Mouse (Mus musculus) T-helper 2 cell (primary cell): Measurements from ENCODE around the gene C1ql2.

ENCODE experiments used
- in situ Hi-C: fragments of 300-600 bp; cut with MboI, MseI; formaldehyde crosslinking; loops from one replicate; pipeline ENCODE4 v1.15.1; 2025; ENCODE audit warnings: high pct_unique_total_duplicates

Gene C1ql2

DNA sequence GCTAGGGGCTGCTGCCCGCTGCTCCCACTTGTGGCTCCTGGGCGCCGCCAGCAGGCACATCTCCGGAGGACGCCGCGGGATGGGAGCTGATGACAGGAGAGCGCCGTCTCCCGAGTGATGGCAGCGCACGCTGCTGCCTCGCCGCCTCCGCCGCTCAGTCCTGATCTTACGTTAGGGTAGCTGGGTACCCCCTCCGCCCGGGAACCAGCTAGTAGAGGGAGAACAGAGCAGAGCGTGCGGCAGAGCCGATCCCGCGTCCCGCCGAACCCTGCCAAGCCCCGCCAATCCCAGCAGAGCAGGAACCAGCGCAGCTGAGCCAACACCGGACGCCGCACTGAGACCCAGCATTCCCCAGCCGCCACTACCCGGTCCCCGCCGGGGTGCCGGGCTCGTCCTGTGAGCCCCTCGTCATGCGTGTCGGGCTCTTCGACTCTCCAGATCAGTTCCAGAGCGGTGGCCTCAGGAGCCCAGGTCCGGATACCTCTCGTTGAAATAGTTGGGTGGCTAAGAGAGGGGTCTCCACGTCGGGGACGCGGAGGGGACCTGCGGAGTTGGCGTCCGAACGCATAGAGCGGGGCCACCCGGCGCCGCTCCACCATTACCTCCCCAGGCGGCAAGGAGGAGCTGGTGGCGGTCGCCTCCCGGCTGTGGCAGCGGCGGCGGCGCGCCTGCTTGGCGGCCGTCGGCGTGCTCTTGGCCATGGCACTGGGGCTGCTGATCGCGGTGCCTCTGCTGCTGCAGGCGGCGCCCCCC is at the start of gene C1ql2:
Gene C1ql2, plus strand, starts transcription at position 164 of the 753 bp plus-strand sequence.
- in situ Hi-C loops, result no loop called here

DNA sequence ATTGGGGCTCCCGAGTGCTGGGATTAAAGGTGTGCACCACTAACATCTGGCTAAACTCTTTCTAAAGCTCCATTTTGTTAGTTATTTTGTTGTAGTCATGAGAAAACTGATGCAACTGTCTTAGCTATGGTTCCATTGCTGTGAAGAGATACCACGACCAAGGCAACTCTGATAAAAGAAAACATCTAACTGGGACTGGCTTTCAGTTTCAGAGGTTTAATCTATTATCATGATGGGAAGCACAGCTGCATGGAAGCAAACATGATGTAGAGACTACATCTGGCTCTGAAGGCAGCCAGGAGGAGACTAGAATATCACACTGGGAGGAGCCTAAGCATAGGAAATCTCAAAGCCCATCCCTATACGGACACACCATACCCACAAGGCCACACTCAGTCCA is 48.7 kb upstream of the C1ql2 start:
- in situ Hi-C loops, result no loop called here

DNA sequence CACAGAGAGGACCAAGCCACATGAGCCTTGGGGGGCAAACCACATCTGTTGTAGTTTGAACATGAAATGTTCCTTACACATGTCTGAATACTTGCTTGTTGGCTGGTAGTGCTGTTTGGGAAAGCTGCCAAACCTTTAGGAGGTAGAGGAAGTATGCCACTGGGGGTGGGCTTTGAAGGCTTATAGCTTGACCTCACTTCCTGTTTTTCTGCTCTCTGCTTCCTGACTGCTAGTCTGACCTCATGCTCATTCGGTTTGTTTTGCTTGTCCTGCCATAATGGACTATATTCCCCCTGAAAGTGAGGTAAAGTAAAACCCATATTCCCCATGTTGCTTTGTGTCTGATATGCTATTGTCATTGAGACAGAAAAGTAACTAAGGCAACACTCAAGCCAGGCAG is 46.6 kb upstream of the C1ql2 start:
- in situ Hi-C loops, result no loop called here

- in situ Hi-C loops, result no loop called here
These were observed 43.4 kb upstream of the C1ql2 start for GRCm38 (mm10) chr1:120296936-120297335.

DNA sequence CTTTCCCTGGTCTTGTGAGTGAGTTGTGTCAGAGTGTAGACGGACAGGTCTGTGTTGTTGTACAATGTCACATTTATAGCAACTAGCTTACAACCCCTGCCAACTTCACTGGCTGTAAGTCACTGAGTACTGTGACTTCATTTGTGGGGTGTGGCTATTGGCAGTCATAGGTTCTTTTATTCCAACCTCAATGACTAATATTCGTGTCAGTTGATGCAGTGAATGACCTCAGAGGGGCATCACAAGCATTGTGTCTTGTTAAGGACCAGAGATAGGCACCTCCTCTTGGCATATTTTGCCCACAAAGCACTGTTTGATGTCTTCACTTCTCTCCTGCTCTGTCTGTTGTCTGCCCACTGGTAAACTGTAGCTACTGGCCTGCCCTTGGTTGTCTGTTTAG is 34.6 kb upstream of the C1ql2 start:
- in situ Hi-C loops, result no loop called here

- in situ Hi-C loops, result no loop called here
These were observed 18.9 kb upstream of the C1ql2 start for GRCm38 (mm10) chr1:120321270-120322021.

- in situ Hi-C loops, result no loop called here
These were observed 17.2 kb upstream of the C1ql2 start for GRCm38 (mm10) chr1:120323131-120323561.

- in situ Hi-C loops, result no loop called here
These were observed 12.7 kb upstream of the C1ql2 start for GRCm38 (mm10) chr1:120327714-120328113.

- in situ Hi-C loops, result no loop called here
These were observed 12.2 kb upstream of the C1ql2 start for GRCm38 (mm10) chr1:120328212-120328611.

GRCm38 (mm10) chr1:120331841-120332240 is 8.5 kb upstream of the C1ql2 start:
- in situ Hi-C loops, result no loop called here

DNA sequence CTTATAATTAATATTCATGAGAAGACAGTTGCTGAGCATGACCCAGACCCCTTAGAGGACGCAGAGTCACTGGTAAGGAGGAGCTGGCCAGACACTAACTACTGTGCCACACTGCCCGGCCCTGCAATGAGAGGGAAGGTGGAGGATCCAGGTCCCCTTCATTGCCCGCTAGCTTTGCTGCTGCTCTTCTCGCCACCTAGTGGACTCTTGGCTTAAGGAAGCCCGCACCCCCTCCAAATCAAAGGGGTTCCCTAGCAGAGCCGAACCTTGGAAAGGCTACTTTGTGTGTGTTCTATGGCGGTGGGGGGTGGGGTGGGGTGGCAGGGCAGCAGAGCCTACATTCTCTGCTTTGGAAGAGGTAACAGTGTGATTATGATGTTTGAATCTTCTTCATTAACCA is 2.4 kb upstream of the C1ql2 start:
- in situ Hi-C loops, result no loop called here

DNA sequence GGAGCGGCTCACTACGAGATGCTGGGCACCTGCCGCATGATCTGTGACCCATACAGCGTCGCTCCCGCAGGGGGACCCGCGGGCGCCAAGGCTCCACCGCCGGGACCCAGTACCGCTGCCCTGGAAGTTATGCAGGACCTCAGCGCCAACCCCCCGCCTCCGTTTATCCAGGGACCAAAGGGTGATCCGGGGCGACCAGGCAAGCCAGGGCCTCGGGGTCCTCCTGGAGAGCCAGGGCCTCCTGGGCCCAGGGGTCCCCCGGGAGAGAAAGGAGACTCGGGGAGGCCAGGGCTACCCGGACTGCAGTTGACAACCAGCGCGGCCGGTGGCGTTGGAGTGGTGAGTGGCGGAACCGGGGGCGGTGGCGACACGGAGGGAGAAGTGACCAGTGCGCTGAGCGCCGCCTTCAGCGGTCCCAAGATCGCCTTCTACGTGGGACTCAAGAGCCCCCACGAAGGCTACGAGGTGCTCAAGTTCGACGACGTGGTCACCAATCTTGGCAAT is 842 bp downstream of the C1ql2 start:
- in situ Hi-C loops, result no loop called here

DNA sequence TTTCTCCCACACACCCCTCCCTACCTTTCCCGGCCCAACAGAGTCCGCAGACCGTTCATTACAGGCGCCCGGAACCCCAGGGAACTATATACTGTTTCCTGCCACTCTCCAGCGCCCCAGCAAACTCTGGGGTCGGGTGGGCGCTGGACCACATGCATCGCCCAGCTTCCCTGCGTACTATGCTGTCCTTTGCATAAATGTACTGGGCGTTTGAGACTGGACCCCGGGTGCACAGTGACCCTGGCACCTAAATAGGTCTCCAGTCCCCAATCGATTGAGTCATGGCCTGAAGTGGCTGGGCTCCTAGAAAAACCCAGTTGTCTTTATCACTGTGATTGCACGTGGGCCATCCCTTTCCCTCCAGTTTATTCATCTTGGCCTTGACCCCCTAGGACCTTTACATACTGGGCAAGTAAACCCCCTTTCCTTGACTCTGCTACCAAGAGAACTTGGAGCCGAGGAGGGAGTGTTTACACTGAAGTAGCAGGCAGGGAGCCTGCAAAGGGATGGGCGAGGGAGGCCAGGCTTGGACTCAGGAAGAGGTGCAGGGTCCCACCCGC is 1.5 kb downstream of the C1ql2 start:
- in situ Hi-C loops, result no loop called here

GRCm38 (mm10) chr1:120342371-120342821 is 2.0 kb downstream of the C1ql2 start:
- in situ Hi-C loops, result no loop called here

- in situ Hi-C loops, result no loop called here
These were observed 4.6 kb downstream of the C1ql2 start for GRCm38 (mm10) chr1:120345001-120345400.

DNA sequence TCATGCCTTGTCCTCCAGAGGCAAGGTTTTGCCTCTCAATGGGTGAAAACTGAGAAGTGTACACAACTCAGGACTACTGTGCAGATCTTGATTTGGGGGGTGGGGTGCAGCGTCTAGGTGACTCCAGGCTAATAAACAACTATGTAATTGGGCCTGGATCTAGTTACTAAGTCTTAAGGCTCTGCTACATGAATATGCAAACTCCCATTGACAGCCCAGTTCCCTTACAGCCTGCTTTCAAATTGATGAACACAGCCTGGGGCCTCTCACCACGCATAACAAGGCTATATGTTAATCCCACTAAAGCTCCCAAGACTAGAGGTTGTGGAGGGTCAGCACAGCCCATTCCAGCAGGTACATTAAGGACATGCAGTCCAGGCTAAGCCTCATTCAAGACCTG is 14.0 kb downstream of the C1ql2 start:
- in situ Hi-C loops, result loop anchor here (10.0 kb wide), 1 partner anchor 1460 kb away; no protein-coding TSS in a partner anchor

DNA sequence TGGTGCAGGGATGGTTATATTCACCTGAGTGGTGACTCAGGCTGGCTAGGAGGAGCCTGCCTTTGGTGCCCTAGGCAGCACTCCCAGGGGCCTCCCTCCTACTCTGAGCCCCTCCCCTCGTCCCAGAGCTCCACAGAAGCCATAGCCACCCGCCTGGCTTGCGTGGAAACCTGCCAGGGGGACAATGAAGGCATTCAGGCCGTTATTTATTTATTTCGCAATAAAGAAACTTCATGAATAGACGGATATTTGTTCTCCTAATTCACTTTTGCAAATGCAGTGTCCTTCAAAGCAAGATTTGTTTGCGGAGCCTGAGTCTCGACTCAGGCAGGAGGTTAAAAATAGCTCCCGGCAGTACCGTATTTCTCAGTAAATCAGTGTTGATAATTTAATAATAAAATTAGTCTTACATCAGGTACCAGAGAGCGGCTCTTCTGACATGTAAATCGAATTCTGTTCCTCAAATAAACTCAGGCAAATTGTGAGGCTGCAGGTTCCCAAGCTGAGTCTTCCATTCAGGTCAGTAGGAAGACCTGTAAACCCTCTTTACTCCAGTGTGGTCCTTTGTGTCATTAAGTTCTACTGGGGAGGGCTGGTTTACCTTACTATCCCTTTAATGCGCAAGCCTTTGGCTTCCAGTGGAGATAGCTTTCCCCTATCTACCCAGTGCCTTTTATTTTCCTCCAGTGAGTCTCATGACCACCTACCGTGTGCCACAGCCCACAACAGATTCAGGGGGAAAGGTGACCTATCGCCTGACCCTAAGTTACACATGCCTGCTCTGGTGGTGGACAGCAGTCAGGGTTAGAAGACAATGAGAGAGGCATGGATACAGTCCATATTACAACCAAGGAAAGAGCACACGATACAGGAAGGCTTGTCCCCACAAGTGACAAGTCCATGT is 17.2 kb downstream of the C1ql2 start:
- in situ Hi-C loops, result loop anchor here (10.0 kb wide), 1 partner anchor 1457 kb away; no protein-coding TSS in a partner anchor

DNA sequence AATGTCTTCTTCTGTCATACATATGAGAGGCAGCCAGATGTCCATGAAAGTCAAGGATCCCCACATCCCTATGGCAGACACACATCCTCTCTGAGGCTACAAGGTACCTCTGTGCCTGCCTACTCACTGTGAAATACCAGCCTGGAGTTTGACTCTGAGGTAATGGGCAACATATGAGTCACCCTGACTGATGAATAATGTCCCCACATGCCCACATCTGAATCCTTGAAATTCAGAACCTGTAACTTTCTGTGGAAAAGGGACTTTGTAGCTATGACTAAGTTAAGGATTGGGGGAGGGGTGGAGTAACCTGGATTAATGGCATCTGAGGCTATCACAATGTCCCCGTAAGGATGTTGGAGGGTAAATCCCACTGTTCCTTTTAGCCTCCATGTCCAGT is 23.3 kb downstream of the C1ql2 start:
- in situ Hi-C loops, result no loop called here

GRCm38 (mm10) chr1:120368138-120368537 is 27.8 kb downstream of the C1ql2 start:
- in situ Hi-C loops, result no loop called here

- in situ Hi-C loops, result no loop called here
These were observed 33.7 kb downstream of the C1ql2 start for GRCm38 (mm10) chr1:120374131-120374530.

DNA sequence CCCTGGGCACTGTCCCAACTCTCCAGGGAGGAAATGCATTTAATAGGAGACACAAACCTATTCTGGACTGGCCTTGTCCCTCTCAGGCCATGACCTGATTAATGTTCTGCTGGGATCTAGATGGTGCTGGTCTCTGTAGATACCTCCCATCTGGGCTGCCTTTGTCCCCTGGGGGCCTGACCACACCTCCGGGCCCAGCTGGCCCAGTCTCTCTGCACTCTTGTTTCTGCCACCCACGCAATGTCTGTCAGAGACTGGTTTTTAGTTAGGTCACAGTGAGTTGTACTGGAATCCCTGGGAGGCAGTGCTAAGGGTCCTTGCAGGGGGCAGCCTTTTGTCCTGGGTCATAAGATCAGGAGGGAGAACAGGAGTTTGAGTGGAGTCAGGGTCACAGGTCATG is 34.5 kb downstream of the C1ql2 start:
- in situ Hi-C loops, result no loop called here
